Mouse (Mus musculus): ENCODE measurements at regions not wholly inside any gene's neighbourhood (a gene's known extent, or its start where the extent isn't known, plus 50 kb on each side); places are given as distances from the start of the nearest gene placed in this dataset.

- TF ChIP-seq EP300 (IDR thresholded peaks at IDR 0.05; ENCODE audit: low read depth) (no peak), CTCF (IDR thresholded peaks at IDR 0.05; ENCODE audit: low read depth) (no peak)
Observed at GRCm38 (mm10) chr1:142006316-142006715, 1634.1 kb upstream of the B3galt2 start.
